Comparison of ENCODE assay signal across 25 mouse cellular contexts in genomic region chr9:13019025-13019424, GRCm38 (mm10).
A peak's percentile ranks its signal among the peaks of the same experiment; 100 is the strongest.
DNase-seq lines count a peak whose midpoint lies in the region; ATAC-seq and TF ChIP-seq lines count a peak whose summit lies in the region.
"Had no signal": no experiment of that assay in that cellular context is flagged by ENCODE, and none has a peak within 500 bp of the region (broad histone marks: within the 10 kb centered on the region; RNA-seq: fewer than 3 reads in every experiment).

No protein-coding gene starts in this region.

- no peaks in the 10 kb centered on the region for H3K36me3 ChIP-seq in ES-E14 (ENCODE audit: control insufficient read depth, insufficient read depth, low read length, poor library complexity, severe bottlenecking)
- H3K36me3 ChIP-seq in forebrain, embryonic 15.5 days, result no peaks in the 10 kb centered on the region
- H3K36me3 ChIP-seq: embryonic facial prominence, embryonic 13.5 days; heart, embryonic 10.5 days; hindbrain, embryonic 10.5 days; neural tube, embryonic 12.5 days had no signal

- peak; percentile 71 for ATAC-seq in forebrain, embryonic 15.5 days (replicated peaks)
- ATAC-seq: activated CD4-positive, CD25-positive, alpha-beta regulatory T cell, adult 4 months; CD4-positive, CD25-positive, alpha-beta regulatory T cell, adult 4 months; liver, postnatal 0 days had no signal

- H3K9ac ChIP-seq in ES-E14 (ENCODE audit: insufficient read depth, low read depth, low read length, poor library complexity, severe bottlenecking), result no peak overlapping the region
- H3K9ac ChIP-seq in forebrain, embryonic 15.5 days (replicated peaks), result no peak overlapping the region
- H3K9ac ChIP-seq: embryonic facial prominence, embryonic 13.5 days; liver, postnatal 0 days; neural tube, embryonic 12.5 days had no signal

- TF ChIP-seq CTCF in layer of hippocampus, adult 2 months (conservative IDR thresholded peaks at IDR 0.05), result peak; percentile 56

- H3K9me3 ChIP-seq in ES-E14 (ENCODE audit: control insufficient read depth, insufficient read depth, low read depth, low read length), result no peaks in the 10 kb centered on the region
- no peaks in the 10 kb centered on the region for H3K9me3 ChIP-seq in forebrain, embryonic 15.5 days
- H3K9me3 ChIP-seq: embryonic facial prominence, embryonic 13.5 days; heart, embryonic 10.5 days; hindbrain, embryonic 10.5 days; neural tube, embryonic 12.5 days had no signal

- H3K4me3 ChIP-seq in layer of hippocampus, adult 2 months, result no peak overlapping the region
- H3K4me3 ChIP-seq in ES-E14 (ENCODE audit: insufficient read depth in 1 of 2, low read depth in 1 of 2, low read length in 2 of 2, poor library complexity in 1 of 2, severe bottlenecking in 1 of 2), result no peak overlapping the region
- no peak overlapping the region for H3K4me3 ChIP-seq in forebrain, embryonic 15.5 days
- H3K4me3 ChIP-seq: embryonic facial prominence, embryonic 13.5 days; heart, embryonic 10.5 days; hindbrain, embryonic 10.5 days; left cerebral cortex, adult 2 months; neural tube, embryonic 12.5 days had no signal

- H3K4me2 ChIP-seq in forebrain, embryonic 15.5 days (replicated peaks), result no peak overlapping the region
- H3K4me2 ChIP-seq: embryonic facial prominence, embryonic 13.5 days; neural tube, embryonic 12.5 days had no signal

- H3K27me3 ChIP-seq in forebrain, embryonic 15.5 days, result no peaks in the 10 kb centered on the region
- H3K27me3 ChIP-seq: embryonic facial prominence, embryonic 13.5 days; neural tube, embryonic 12.5 days had no signal

- in situ Hi-C loops in ES-E14 (cut with MboI; ENCODE audit: low sequenced_read_pairs in 2 of 2, unreplicated experiment in 2 of 2), result no loop called here

- H3K4me1 ChIP-seq in ES-E14 (ENCODE audit: control insufficient read depth in 2 of 2, insufficient read depth in 2 of 2, low read length in 2 of 2, poor library complexity in 1 of 2), result no peaks in the 10 kb centered on the region
- no peaks in the 10 kb centered on the region for H3K4me1 ChIP-seq in forebrain, embryonic 15.5 days
- H3K4me1 ChIP-seq: embryonic facial prominence, embryonic 13.5 days; heart, embryonic 10.5 days; hindbrain, embryonic 10.5 days; neural tube, embryonic 12.5 days had no signal

- peak; percentile 1 for DNase-seq in embryo, embryonic 10.5 days (ENCODE audit: low spot score)
- DNase-seq in embryo, embryonic 10 days (ENCODE audit: low spot score), result no peak
- DNase-seq in layer of hippocampus, adult 2 months (ENCODE audit: low spot score in 2 of 2), result no peak
- no peak for DNase-seq in layer of hippocampus, adult 9-11 months
- DNase-seq in ES-E14 (ENCODE audit: low read depth, low spot score), result peak; percentile 9
- no peak for DNase-seq in right cerebral cortex, postnatal 25 days
- DNase-seq in thymus, postnatal 0 days (ENCODE audit: low spot score), result no peak
- DNase-seq: adrenal gland, postnatal 14 days; cerebellum, adult 11 months; cerebellum, postnatal 14 days; kidney, adult 18-20 months; kidney, postnatal 25 days; left cerebral cortex, postnatal 4 days; liver; liver, postnatal 0 days; lung, postnatal 10 days; thymus, postnatal 36 days had no signal

- H3K27ac ChIP-seq in layer of hippocampus, adult 2 months, result no peak overlapping the region
- H3K27ac ChIP-seq in ES-E14 (ENCODE audit: insufficient read depth, low read depth, low read length, poor library complexity, severe bottlenecking), result no peak overlapping the region
- no peak overlapping the region for H3K27ac ChIP-seq in forebrain, embryonic 15.5 days (replicated peaks)
- H3K27ac ChIP-seq: embryonic facial prominence, embryonic 13.5 days; heart, embryonic 10.5 days; hindbrain, embryonic 10.5 days; left cerebral cortex, adult 2 months; neural tube, embryonic 12.5 days had no signal

TF ChIP-seq in ES-E14, 5 proteins besides CTCF, POLR2A, EP300 and RAD21:
- TF ChIP-seq ZNF384 (IDR thresholded peaks at IDR 0.05; ENCODE audit: low read depth, low read length), result 0 out of 2 replicates have a peak, but pooled peaks have one; percentile 45
- TF ChIP-seq CHD2 (IDR thresholded peaks at IDR 0.05; ENCODE audit: low read depth, low read length), result no peak
TF ChIP-seq in ES-E14: peak in this region for 1.

Comparison
In these comparisons a context has a peak if more than half of its experiments do, and no peak if none do; other contexts are left out.
1. DNase-seq: peak in embryo, embryonic 10.5 days (single experiment) and ES-E14 (single experiment); none in embryo, embryonic 10 days (single experiment), layer of hippocampus, adult 2 months (0 of 2), layer of hippocampus, adult 9-11 months (single experiment), right cerebral cortex, postnatal 25 days (single experiment) and thymus, postnatal 0 days (single experiment).